Mouse (Mus musculus): ENCODE measurements around the gene Manbal. TPM values are rescaled to one million over a fixed set of nuclear protein-coding genes. Genes with fewer than 3 reads are reported as not detected.
A peak's percentile ranks its signal among the peaks of the same experiment; 100 is the strongest.

Manbal gene
- polyA plus RNA-seq (2012; fragmentation: generic; extraction: Trizol): 64.5 TPM

- Histone ChIP-seq H3K36me3 (ENCODE audit: control insufficient read depth, insufficient read depth) (no peaks in the 10 kb centered on the region), H3K79me2 (ENCODE audit: control insufficient read depth, insufficient read depth) (peaks cover 45% of the 10 kb centered on the region), H3ac (ENCODE audit: control insufficient read depth, insufficient read length) (peak within 1 kb of the TSS; percentile 49), H3K27me3 (ENCODE audit: control insufficient read depth, insufficient read depth, insufficient read length) (no peaks in the 10 kb centered on the region), H3K4me3 (peak within 1 kb of the TSS; percentile 79), H3K4me2 (ENCODE audit: low read depth) (peak within 1 kb of the TSS; percentile 77)
- TF ChIP-seq MYOD1 (IDR thresholded peaks at IDR 0.05; ENCODE audit: control insufficient read depth in 1 of 3, insufficient read length in 2 of 3, low read depth in 2 of 3) (no peak), CEBPB (IDR thresholded peaks at IDR 0.05; ENCODE audit: insufficient read depth, poor library complexity, severe bottlenecking) (no peak), POLR2AphosphoS2 (IDR thresholded peaks at IDR 0.05; ENCODE audit: insufficient read length, low read depth) (peak; percentile 72), TCF3 (IDR thresholded peaks at IDR 0.05; ENCODE audit: insufficient read length, low read depth) (no peak), TCF12 (IDR thresholded peaks at IDR 0.05; ENCODE audit: insufficient read depth, poor library complexity, severe bottlenecking) (no peak), MAX (IDR thresholded peaks at IDR 0.05; ENCODE audit: low read depth) (no peak), POLR2A (IDR thresholded peaks at IDR 0.05; ENCODE audit: insufficient read length, low read depth) (peak; percentile 70), USF1 (IDR thresholded peaks at IDR 0.05; ENCODE audit: low read depth) (no peak)
These were observed at the start of gene Manbal for GRCm38 (mm10) chr2:157367184-157367893. Manbal (plus strand) TSS chr2:157367594.

DNA sequence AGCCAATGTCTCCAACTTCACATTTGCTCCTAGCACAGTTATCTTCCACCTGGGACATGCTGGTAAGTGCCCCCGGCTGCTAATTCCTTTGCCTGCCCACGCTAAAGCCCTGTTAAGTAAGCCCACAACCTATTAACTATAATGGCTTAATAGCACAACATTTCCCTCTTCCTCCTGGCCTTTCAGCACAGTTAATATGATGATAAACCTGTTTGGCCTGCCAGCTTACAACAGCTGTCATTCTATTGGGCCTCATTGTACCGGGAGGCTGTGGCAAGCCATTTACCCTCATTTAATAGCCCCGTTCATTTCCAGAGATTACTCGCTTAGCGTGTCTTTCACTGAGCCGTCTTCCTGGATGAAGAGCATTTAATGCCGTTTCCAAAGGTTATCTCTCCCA lies 47.3 kb upstream of the Manbal start:
- Histone ChIP-seq H3K4me2 (ENCODE audit: low read depth) (no peak overlapping the region), H3K27me3 (ENCODE audit: control insufficient read depth, insufficient read depth, insufficient read length) (no peaks in the 10 kb centered on the region), H3K4me3 (no peak overlapping the region), H3K36me3 (ENCODE audit: control insufficient read depth, insufficient read depth) (peaks cover 34% of the 10 kb centered on the region), H3ac (ENCODE audit: control insufficient read depth, insufficient read length) (no peak overlapping the region), H3K79me2 (ENCODE audit: control insufficient read depth, insufficient read depth) (no peaks in the 10 kb centered on the region)
- no peak for TF ChIP-seq E2F4 (IDR thresholded peaks at IDR 0.05; ENCODE audit: insufficient read depth)
- no peak for TF ChIP-seq MYOD1 (IDR thresholded peaks at IDR 0.05; ENCODE audit: control insufficient read depth in 1 of 3, insufficient read length in 2 of 3, low read depth in 2 of 3)
- TF ChIP-seq MYOG (IDR thresholded peaks at IDR 0.05; ENCODE audit: control insufficient read depth in 1 of 3, insufficient read depth in 1 of 3, insufficient read length in 2 of 3, low read depth in 2 of 3): no peak
- TF ChIP-seq CEBPB (IDR thresholded peaks at IDR 0.05; ENCODE audit: insufficient read depth, poor library complexity, severe bottlenecking): no peak
- TF ChIP-seq MAX (IDR thresholded peaks at IDR 0.05; ENCODE audit: low read depth): no peak
- TF ChIP-seq TCF3 (IDR thresholded peaks at IDR 0.05; ENCODE audit: insufficient read length, low read depth): no peak
- no peak for TF ChIP-seq TCF12 (IDR thresholded peaks at IDR 0.05; ENCODE audit: insufficient read depth, poor library complexity, severe bottlenecking)
- TF ChIP-seq SRF (IDR thresholded peaks at IDR 0.05; ENCODE audit: control insufficient read depth, insufficient read length, low read depth): no peak
- TF ChIP-seq POLR2A (IDR thresholded peaks at IDR 0.05; ENCODE audit: insufficient read length, low read depth): no peak
- TF ChIP-seq REST (IDR thresholded peaks at IDR 0.05; ENCODE audit: insufficient read depth, insufficient read length): no peak
- no peak for TF ChIP-seq POLR2AphosphoS2 (IDR thresholded peaks at IDR 0.05; ENCODE audit: insufficient read length, low read depth)
- no peak for TF ChIP-seq USF1 (IDR thresholded peaks at IDR 0.05; ENCODE audit: low read depth)

DNA sequence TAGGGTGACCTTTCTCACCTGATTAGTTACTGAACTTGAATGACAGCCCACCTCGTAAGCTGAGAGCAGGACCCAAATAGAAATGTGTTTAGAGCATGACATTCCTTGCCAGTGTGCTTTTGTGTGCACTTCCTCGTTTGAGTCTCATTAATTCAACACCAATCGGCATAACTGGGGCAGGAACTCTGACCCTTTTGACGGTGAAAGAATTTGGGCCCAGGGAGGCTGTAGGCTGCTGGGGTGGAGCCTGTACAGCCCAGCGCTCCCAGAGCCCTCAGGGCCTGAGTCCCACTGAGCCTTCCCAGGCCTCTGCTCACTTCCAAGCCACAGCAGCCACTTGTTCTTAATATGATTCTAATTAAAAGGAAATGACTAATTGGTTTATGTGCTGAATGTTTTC lies 46.5 kb upstream of the Manbal start:
- Histone ChIP-seq H3K27me3 (ENCODE audit: control insufficient read depth, insufficient read depth, insufficient read length) (no peaks in the 10 kb centered on the region), H3ac (ENCODE audit: control insufficient read depth, insufficient read length) (no peak overlapping the region), H3K36me3 (ENCODE audit: control insufficient read depth, insufficient read depth) (peaks cover 35% of the 10 kb centered on the region), H3K79me2 (ENCODE audit: control insufficient read depth, insufficient read depth) (no peaks in the 10 kb centered on the region), H3K4me3 (no peak overlapping the region), H3K4me2 (ENCODE audit: low read depth) (no peak overlapping the region)
- TF ChIP-seq MYOD1 (IDR thresholded peaks at IDR 0.05; ENCODE audit: control insufficient read depth in 1 of 3, insufficient read length in 2 of 3, low read depth in 2 of 3) (no peak), POLR2A (IDR thresholded peaks at IDR 0.05; ENCODE audit: insufficient read length, low read depth) (no peak), TCF3 (IDR thresholded peaks at IDR 0.05; ENCODE audit: insufficient read length, low read depth) (no peak), SRF (IDR thresholded peaks at IDR 0.05; ENCODE audit: control insufficient read depth, insufficient read length, low read depth) (no peak), USF1 (IDR thresholded peaks at IDR 0.05; ENCODE audit: low read depth) (no peak), TCF12 (IDR thresholded peaks at IDR 0.05; ENCODE audit: insufficient read depth, poor library complexity, severe bottlenecking) (no peak), CEBPB (IDR thresholded peaks at IDR 0.05; ENCODE audit: insufficient read depth, poor library complexity, severe bottlenecking) (no peak), MYOG (IDR thresholded peaks at IDR 0.05; ENCODE audit: control insufficient read depth in 1 of 3, insufficient read depth in 1 of 3, insufficient read length in 2 of 3, low read depth in 2 of 3) (no peak), REST (IDR thresholded peaks at IDR 0.05; ENCODE audit: insufficient read depth, insufficient read length) (no peak), E2F4 (IDR thresholded peaks at IDR 0.05; ENCODE audit: insufficient read depth) (no peak), POLR2AphosphoS2 (IDR thresholded peaks at IDR 0.05; ENCODE audit: insufficient read length, low read depth) (no peak), MAX (IDR thresholded peaks at IDR 0.05; ENCODE audit: low read depth) (no peak)

DNA sequence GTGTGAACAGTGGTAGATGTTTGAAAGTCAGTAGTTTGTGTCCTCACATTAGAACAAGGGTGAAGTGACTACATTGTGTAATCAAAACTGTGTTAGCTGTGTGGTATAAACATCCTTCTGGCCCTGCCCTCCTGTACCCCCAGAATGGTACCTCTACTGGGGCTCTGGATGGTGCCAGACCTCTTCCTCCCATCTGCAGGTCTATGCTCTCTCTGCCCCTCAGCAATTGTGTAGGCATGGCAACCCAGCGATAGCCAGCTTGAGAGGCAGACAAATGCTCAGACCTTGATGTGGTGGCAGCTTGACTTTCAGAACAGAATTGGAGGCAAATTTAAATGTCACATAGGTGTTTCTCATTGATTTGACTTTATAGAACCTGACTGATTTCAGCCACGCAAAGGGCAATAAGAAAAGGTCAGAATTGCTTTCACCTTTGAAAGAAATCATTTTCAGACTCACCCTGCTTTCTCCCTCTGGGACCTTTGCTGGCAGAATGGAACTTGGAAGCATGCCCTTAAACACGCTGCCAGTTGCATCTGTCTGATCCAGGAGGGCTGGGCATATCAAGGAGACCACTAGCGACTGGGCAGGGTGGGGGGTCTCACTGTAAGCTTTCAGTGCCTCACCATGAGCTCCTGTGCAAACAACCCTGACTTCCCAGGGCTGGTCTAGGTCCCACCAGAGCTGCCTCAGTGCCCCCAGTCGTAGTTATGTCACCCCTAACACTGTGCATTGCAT lies 45.2 kb upstream of the Manbal start:
- TF ChIP-seq E2F4 (IDR thresholded peaks at IDR 0.05; ENCODE audit: insufficient read depth): no peak
- TF ChIP-seq TCF12 (IDR thresholded peaks at IDR 0.05; ENCODE audit: insufficient read depth, poor library complexity, severe bottlenecking): no peak
- no peak for TF ChIP-seq SRF (IDR thresholded peaks at IDR 0.05; ENCODE audit: control insufficient read depth, insufficient read length, low read depth)
- no peak for TF ChIP-seq MYOG (IDR thresholded peaks at IDR 0.05; ENCODE audit: control insufficient read depth in 1 of 3, insufficient read depth in 1 of 3, insufficient read length in 2 of 3, low read depth in 2 of 3)
- TF ChIP-seq POLR2A (IDR thresholded peaks at IDR 0.05; ENCODE audit: insufficient read length, low read depth): no peak
- TF ChIP-seq MAX (IDR thresholded peaks at IDR 0.05; ENCODE audit: low read depth): no peak
- no peak for TF ChIP-seq MYOD1 (IDR thresholded peaks at IDR 0.05; ENCODE audit: control insufficient read depth in 1 of 3, insufficient read length in 2 of 3, low read depth in 2 of 3)
- TF ChIP-seq TCF3 (IDR thresholded peaks at IDR 0.05; ENCODE audit: insufficient read length, low read depth): no peak
- TF ChIP-seq REST (IDR thresholded peaks at IDR 0.05; ENCODE audit: insufficient read depth, insufficient read length): no peak
- TF ChIP-seq POLR2AphosphoS2 (IDR thresholded peaks at IDR 0.05; ENCODE audit: insufficient read length, low read depth): no peak
- TF ChIP-seq CEBPB (IDR thresholded peaks at IDR 0.05; ENCODE audit: insufficient read depth, poor library complexity, severe bottlenecking): no peak
- TF ChIP-seq USF1 (IDR thresholded peaks at IDR 0.05; ENCODE audit: low read depth): no peak
- Histone ChIP-seq H3K4me2 (ENCODE audit: low read depth) (no peak overlapping the region), H3K79me2 (ENCODE audit: control insufficient read depth, insufficient read depth) (no peaks in the 10 kb centered on the region), H3K4me3 (no peak overlapping the region), H3ac (ENCODE audit: control insufficient read depth, insufficient read length) (no peak overlapping the region), H3K36me3 (ENCODE audit: control insufficient read depth, insufficient read depth) (peaks cover 45% of the 10 kb centered on the region), H3K27me3 (ENCODE audit: control insufficient read depth, insufficient read depth, insufficient read length) (no peaks in the 10 kb centered on the region)
